Mouse (Mus musculus): ENCODE measurements around the gene Sema6d. TPM values are rescaled to one million over a fixed set of nuclear protein-coding genes. Genes with fewer than 3 reads are reported as not detected.

Gene Sema6d
- total RNA-seq, 2 experiments from 2014 or later, result 44.1 to 44.7 TPM

DNA sequence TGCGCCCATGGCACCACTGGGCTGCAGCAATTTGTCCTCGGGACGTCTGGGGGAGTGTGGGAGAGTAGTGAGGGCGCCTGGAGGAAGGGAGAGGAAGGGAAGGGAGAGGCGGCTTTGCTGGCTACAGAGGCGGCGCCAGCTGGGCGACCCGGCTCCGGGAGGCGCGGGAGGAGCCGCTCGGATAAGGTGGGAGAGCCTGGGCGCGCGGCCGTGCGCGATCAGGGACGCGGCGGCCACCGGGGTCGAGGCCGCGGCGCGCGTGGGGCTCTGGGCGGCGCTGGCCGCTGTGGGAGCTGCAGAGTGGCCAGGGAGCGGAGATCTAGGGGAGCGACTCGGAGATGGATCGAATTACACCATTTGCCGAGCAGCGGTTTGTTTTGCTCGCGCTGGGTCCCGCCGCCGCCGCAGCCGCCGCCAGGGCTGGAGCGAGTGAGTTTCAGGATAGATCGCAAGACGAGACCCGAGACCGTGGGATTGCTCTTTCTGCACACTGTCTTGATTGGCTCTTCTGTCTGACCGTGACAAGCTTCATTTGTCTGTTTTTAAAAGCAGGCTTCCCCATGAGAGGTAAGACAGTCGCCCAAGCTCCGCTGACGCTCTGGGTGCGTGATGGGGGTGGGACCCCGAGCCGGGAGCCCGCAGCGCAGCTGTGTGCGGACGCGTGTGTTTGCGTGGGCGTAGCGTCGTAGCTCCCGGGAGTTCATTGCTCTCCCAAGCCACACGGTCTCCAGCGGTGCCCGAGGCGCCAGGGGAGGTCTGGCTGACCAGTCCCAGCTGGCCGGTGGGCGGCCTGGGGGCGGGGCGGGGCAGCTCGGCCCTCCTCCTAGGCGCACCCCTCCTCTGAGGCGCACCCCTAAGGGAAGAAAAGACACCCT, 520.2 kb downstream of the Sema6d start:
- DNase-seq (ENCODE audit: low spot score in 2 of 2), result peak; percentile 65 to 80

DNA sequence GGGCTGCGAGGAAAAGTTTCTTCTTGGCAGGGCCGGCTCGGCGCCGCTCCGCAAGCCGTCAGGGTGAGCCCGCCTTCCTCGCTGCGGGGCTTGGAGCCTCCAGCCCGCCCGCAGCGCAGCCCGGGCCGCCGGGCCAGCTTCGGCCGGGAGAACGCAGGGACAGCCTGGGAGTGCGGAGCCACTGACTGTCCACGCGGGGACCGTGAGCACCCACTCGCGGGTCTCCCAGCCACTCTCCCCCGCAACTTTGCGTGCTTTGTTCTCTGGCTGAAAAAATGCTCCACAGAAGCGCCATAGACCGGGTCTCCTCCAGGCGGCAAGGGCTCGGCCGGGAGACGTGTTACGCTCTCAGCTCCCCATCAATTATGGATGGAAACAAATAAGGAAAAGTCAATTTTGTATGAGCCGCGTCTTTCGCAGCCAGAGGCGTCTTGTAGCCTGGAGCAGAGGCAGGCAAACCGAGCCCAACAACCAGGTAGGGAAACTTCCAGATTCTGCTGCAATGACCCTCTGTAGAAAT, 520.9 kb downstream of the Sema6d start:
- DNase-seq (ENCODE audit: low spot score in 2 of 2), result peak in 1 of 2 experiments; percentile 25

DNA sequence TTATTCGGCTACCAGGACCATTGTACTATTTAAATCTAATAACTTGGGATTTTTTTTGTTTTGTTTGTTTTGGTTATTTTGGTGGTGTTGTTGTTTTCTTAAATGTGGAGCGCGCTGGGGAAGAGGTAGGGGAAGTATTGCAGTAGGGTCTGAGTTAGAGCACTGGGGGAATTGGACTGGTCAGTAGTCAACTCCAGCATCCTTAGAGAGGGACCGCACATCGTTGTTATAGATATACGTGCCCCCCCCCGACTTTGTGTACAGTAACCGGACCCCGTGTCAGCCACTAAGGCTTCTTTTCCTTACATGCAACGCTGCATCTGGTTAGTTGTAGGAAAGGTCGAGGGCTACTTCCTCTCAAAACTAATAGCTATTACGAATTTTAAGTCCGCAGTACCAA, 521.5 kb downstream of the Sema6d start:
- no peak for DNase-seq (ENCODE audit: low spot score in 2 of 2)

DNA sequence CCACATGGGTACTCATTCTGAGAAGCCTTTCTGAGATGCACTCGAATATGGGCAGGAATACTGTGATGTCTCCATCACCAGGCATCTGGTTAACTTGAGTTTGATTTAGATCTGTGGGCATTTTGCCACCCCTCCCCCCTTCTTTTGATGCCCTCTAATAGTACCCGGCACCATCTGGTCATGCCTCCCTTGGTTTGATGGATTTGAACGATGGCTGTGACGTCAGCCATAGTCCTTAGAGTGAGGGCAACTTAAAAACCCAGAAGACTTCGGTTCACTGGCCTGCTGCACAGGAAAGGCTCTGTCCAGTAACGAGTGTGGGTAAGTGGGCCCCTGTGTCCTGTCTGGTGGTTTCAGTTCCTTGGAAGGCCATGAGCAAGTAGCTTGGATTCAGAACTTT, 522.5 kb downstream of the Sema6d start:
- DNase-seq (ENCODE audit: low spot score in 2 of 2), result no peak

DNA sequence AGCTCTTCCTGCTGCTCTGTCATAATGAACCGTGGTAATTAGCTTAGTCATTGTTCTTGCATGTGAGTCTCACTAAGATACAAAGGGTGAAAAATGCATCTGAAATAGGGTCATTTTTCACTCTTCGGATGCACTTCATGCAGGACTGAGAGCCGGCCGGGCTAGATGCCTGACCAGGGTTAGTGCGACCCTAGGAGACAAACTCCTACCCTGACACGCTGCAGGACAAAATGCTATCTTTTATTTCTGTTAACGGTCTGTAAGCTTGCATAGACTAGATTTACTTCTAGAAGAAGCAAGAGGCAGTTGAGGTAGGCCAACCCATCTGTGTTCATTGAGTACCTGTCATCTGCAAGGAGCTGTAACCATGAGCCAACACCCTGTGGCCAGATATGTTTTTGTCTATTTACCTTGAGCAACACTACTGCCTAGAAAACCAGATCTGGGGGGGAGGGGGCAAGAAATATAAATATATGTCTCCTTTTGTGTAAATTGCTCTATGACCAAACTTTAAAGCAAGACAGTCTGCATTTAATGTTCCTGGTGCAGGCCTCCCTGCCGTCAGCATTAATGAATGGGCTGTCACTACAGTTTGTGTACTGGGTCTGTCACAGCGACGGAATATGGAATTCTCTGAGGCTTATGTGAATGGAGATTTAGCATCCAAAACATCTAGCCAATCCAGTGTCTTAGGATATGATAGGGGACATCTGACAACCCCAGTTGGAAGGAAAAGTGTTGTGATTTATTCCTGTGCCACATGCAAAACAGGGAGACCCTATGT, 523.1 kb downstream of the Sema6d start:
- no peak for DNase-seq (ENCODE audit: low spot score in 2 of 2)

DNA sequence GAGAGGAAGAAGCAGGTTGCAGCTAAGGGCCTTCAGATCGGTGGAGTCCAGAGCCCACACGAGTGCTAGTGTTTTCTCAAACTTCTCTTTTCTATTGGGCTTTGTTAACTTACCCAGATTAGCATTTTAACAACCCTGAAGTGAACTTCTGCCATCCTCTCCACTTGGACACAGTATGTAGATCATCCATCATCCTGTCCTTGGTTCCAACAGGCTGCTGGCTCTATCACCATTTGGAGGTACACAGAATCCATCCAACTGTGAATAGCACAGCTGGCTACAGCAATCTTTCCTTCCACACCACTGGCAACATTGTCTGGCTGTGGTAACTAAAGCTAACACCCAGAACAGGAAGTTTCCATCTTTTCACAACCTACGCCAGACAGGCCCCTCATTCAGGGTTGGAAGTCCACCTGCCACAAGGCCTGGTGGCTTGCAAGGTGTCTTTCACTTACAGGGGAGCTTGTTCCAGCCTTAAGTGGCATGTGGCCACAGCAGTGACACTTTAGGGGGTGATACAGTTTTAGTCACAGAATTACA, 524.0 kb downstream of the Sema6d start:
- no peak for DNase-seq (ENCODE audit: low spot score in 2 of 2)

DNA sequence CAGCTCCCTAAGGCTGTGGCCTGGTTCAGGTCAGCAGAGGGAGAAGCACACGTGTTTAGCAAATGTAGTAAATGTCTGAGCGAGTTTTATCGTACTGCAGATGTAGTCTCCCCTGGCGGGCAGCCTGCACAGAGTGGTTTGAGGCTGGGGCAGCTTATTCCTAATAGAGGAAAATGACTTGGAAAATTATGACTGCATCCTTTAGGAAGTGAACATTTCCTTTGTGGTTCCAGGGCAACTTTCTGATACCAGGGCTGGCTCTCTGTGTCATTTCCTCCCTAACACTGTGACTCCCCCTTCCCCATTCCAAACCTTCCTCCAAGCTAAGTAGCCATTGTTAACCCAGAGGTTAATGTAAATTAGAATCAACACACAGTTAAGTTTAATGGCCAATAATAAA, 527.0 kb downstream of the Sema6d start:
- no peak for DNase-seq (ENCODE audit: low spot score in 2 of 2)

DNA sequence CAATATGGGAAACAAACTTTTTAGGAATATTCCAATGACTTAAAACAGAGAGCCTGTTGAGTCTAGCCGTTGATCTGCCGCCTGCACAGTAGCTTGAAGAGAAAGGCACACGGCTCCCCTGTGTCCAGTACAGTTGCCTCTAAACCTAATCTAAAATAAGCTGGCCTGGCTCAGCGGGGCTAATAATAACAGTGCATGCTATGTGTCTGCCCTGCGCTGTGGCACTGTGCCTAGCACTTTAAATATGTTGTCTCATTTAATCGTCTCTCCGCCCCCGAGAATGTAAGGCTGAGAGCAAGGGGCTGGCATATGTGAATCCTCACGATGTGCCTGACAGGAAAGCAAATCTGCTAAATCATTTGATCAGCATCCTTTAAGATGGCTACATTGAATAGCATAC, 527.7 kb downstream of the Sema6d start:
- DNase-seq (ENCODE audit: low spot score in 2 of 2), result no peak

DNA sequence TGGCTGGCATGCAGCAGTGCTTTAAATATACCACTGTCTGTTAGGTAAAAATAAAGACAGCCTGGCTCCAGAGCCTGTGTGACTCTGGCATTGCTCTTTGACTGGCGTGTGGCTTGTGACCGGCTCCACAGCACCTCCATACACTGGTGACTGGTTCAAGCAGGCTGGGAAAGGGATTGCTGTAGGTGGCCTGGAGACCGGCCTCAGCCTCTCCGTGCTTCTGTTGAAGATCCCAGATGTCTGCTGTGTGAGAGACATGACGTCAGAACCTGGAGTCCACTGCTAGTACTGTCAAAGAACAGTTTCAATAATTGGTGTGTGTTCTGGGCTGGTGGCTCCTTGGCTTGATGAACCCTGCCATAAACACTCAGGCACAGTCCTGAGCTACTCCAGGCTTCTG, 528.3 kb downstream of the Sema6d start:
- no peak for DNase-seq (ENCODE audit: low spot score in 2 of 2)

DNA sequence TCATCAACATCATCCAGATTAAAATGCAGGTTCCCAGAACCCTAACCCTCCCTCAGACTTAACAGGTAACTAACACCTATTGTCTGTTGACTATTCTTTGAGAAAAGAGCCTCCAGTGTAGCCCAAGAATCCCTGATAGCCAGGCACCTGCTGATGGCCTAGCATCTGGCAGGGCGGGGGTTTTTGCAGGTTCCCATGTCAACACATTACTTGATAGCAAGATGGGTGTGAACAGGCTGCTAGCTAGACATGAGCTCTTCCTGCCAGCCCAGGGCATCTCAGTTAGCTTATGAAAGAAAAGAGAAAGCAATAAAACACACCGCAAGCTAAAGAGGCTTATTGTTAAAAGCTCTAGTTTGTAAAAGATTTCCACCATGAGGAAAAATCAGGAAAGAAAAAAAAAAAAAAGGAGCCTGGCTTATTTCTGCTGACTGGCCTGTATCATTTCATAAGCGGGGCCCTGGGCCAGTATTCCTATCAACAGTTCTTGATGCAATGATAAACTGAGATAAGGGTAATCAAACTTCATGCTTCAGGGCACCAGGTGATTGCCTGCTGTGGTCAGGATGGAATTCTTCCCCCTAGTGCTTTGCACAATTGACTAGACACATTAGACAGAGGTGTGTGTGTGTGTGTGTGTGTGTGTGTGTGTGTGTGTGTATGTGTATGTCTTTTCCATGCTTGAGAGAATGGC, 528.9 kb downstream of the Sema6d start:
- no peak for DNase-seq (ENCODE audit: low spot score in 2 of 2)

DNA sequence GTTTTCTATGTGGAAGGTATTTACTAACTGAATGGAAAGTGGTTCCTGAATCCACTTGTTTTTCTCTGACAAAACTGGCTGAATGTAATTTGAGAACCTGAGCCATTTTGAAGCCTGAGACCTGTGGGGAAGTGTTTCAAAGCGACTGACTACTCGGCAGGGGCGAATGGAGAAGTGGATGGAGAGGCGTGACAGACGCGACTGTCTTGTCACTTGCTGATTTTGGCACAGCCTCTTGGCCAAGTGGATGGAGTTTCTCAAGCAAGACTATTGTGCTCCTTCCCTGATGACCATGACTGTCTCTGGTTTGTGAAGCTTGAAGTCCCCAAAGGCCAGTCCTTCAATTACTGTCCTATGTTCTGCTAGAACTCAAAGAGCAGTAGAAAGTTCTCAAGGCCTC, 530.7 kb downstream of the Sema6d start:
- DNase-seq (ENCODE audit: low spot score in 2 of 2), result no peak

DNA sequence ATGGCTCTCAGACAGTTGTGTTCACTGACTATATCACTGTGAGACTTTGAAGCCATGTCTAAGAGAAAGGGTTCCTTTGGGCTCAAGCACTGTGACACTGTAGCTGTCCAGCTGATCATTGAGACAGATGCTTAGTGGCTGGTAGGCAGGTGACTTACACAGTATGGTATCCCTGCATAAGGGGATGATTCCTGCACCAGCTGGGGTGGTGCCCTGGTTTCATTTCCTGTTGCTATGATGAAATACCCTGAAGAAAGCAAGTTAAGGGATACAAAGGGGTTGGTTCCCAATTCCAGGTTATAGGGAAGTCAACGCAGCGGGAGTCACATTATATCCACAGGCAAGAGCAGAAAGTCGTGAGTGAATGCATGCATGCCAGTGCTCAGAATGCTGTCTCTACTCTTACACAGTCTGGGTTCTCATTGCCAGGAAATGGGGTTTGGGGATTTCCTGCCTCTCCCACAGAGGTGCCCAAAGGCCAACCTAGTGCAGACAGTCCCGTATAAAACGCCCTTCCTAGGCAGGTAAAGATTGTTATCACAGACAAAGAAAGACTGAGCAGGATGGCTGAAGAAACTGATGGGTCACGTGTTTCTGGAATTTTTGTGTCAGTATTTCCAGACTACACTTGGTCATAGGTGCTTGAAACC, 532.3 kb downstream of the Sema6d start:
- no peak for DNase-seq (ENCODE audit: low spot score in 2 of 2)

DNA sequence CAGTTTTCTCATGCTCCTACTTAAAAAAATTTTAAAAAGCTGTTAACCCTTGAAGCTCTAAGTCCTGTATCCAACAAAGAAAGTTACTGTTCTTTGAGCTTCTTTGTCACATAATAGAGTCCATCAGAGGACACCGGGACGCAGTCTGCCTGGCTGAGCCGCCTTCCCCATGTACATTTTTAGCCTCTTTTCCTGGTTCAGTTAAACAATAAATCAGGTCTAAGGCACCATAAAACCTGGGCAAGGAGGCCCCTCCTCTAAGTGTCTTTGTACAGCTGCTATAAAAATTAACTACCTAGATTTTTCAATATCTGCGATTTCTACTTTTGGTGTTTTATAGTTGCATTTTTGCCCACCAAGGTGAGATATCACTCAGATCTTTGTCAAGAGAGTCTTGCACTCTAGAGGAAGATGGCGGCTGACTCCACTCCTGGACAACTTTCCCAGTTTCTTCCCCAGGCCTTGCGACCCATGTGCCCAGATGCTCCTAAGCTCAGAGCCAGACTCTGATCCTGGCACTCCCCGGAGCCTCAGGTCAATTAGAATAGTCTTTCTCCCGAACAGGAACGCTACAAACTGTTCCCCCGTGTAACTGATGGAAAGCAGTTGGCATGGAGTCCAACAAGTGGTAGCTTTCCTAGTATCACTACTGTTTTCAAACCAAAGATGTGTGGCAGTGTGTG, 534.6 kb downstream of the Sema6d start:
- no peak for DNase-seq (ENCODE audit: low spot score in 2 of 2)

DNA sequence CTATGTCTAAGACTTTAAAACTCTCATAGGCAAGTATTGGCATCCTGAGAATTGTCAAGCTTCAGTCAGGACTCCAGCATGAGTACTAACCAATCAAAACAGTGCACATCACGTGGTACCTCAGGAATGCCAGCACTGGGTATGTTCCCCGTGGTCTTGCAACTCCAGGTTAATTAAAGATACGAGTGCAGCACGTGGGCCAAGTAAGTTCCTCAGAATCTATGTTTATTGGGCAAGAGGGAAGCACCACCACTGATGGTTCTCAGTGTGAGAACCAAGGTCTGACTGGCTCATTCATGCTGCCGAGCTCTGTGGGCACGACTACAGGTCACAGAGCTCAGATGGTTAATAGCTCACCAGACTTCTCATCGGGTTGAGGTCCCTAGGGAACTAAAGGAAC, 536.7 kb downstream of the Sema6d start:
- no peak for DNase-seq (ENCODE audit: low spot score in 2 of 2)

DNA sequence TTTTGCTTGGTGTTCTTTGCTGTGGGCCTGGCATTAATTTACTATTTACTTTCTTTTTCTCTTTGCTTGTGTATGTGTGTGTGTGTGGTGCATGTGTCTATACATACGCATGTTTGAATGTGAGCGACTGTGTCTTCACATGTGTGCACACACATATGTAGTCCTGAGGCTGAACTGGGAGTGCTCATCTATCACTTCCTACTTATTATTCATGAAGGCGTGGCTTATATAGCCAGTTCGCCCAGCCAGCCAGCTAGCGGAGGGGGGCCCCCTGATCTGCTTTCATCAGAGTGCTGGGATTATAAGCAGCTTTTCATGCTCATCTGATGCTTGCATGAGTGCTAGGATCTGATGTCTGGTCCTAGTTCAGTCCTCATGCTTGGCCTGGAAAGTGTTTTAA, 537.9 kb downstream of the Sema6d start:
- DNase-seq (ENCODE audit: low spot score in 2 of 2), result no peak

DNA sequence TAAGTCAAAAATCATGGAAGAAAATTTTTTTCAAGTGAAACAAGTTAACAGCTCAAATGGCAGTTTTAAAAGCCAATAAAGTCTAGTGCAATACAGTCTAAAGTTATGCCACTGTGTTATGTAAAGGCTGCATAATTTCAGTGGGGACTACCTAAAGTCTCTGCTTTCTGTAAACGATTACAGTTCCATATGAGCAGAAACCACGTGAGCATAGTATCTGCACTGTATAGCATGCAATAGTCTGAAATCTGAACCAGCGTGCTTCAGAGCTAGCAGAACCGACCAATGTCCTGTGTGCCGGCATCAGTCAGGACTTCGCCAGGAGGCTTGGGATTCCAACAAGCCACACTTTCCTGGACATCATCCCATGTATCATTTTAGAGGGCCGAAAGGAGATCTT, 538.9 kb downstream of the Sema6d start:
- DNase-seq (ENCODE audit: low spot score in 2 of 2), result no peak

DNA sequence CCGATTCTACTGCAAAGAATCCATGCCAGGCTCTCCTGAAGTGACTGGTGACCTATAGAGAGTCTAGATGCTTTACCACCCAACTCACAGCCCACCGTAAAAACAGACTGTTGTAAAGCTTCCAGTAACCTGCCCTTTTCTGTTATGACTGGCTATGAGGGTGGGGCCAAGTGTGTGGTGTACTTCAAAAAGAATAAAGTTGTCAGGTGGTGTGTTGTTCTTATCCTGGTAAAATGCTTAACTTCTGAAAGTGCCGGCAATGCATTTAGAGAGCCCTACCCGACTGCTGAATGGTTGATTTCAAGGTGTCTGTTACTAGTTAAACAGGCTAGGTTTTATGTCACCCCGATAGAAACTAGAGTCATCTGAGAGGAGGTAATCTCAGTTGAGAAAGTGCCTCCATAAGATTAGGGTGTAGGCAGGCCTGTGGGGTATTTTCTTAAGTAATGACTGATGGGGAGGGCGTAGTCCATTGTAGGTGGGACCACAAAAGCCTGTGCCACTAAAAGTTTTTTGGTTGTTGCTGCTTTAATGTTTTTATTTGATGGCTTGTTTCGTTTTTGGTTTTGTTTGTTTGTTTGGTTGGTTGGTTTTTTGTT, 544.7 kb downstream of the Sema6d start:
- DNase-seq (ENCODE audit: low spot score in 2 of 2), result no peak

DNA sequence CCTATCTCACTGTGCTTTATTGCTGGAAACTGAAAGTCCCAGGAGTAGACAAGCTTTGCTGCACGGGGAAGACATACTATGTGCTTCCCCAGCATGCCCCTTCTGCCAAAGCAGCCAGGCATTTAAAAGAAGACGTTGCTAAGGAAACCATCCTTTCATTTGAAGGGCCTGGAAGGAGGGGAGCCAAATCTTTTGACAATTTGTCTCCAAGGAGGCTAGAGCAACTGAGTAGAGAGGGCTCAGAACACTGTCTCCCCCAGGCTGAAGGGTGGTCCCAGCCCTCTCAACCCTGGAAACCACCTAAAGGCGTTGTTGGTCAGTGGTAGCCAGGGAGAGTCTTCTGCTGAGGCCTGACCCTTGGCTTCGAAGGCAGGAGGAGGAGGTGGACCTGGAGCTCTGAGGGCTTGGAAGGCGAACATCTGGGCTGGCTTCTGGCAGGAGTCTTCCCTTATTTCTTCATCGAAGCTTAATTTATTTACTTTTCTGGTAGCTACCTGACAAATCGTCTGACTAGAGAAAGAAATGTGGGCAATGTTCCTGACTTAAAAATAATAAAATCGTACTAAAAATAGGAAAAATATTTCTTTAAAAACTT, 545.6 kb downstream of the Sema6d start:
- no peak for DNase-seq (ENCODE audit: low spot score in 2 of 2)

DNA sequence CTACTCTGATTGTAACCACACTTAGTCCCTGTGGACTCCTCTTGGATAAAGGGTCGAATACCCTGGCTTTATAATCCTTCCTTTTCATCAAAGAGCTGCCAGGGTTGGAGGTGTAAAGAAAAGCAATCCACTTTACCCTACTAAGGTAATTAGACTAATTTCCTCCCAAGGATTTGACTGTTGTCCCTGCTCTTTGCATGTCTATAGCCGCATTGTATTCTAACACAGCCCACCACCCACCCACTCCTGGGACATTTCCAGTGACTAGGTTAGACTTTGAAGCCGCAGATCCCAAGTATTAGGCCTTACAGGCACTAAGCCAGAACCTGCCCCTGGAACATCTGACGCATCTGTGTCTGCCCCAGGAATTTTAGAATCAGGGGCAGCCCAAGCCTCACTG, 547.3 kb downstream of the Sema6d start:
- DNase-seq (ENCODE audit: low spot score in 2 of 2), result no peak
